Mouse (Mus musculus) layer of hippocampus, adult 11-12 months (tissue): ENCODE results near the gene Acaa1b.

Source experiments
- DNase-seq: peaks from one replicate; pipeline ENCODE4 v3.0.0; 2022; ENCODE audit warnings: low spot score

Gene Acaa1b

DNA sequence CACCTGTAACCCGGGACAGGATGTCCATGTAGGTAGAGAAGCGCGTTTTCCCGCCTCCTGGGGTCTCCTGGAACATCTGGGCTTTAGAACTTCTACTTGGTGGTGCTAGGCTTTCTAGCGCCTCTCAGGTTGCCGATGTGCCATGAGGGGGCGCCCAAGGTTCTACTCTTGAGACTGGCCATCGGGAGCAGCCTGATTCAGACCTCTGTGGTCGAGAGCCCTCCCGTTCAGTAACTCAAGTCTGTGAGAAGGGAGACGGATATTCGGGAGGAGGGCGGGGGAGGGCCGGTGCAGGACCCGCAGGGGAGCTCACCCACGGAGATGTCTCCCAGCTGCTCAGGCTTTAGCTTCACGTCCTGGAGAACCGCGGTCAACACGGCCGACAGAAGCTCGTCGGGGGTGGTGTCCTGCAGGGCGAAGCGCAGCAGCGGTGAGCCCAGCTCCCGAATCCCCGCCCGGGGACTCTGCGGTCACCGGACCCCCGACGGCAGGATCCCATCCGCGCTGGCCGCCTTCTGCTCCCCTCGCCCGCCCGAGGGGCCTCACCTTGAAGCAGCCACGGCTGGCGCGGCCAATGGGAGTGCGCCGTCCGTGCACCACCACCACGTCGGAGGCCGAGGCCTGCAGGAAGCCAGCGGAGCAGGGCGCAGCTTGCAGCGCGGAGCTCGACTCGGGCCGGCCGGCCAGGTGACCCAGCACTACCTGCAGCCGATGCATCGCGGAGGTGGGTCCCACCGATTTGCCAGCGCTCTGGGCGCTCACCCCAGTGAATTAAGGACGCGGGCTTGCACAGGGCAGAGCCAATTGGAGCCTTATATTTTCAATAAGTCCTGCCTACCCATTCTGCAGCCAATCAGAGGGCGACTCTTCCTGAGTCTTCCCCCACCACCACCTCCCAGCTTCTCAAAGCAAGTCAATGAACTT, at the start of gene Acaa1b:
Gene Acaa1b, minus strand, starts transcription at position 816 of the 924 bp plus-strand sequence.
- DNase-seq, result peak; percentile 74

- DNase-seq, result no peak
Observed at GRCm38 (mm10) chr9:119206666-119207065, 49.8 kb upstream of the Acaa1b start.

GRCm38 (mm10) chr9:119205756-119206155, 48.9 kb upstream of the Acaa1b start:
- no peak for DNase-seq

DNA sequence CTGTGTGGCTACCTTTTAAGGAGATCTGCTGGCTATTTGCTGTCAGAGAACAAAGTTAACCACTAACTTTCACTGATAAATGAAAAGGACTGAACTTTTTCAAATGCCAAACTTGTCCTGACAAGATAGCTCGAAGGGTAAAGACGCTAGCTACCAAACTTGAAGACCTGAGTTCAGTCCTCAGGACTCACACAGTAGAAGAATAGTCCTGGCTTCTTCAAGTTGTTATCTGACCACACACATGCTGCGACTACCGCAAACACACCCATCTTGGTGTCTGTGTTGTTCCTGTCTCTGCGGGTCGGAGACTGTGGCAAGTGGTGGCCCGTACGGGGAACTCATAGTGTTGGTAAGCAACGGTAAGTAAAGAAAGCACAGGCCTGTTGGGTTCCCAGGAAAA, 46.7 kb upstream of the Acaa1b start:
- no peak for DNase-seq

- no peak for DNase-seq
Observed at GRCm38 (mm10) chr9:119201653-119202052, 44.8 kb upstream of the Acaa1b start.

- DNase-seq, result no peak
Observed at GRCm38 (mm10) chr9:119199151-119199861, 42.4 kb upstream of the Acaa1b start.

DNA sequence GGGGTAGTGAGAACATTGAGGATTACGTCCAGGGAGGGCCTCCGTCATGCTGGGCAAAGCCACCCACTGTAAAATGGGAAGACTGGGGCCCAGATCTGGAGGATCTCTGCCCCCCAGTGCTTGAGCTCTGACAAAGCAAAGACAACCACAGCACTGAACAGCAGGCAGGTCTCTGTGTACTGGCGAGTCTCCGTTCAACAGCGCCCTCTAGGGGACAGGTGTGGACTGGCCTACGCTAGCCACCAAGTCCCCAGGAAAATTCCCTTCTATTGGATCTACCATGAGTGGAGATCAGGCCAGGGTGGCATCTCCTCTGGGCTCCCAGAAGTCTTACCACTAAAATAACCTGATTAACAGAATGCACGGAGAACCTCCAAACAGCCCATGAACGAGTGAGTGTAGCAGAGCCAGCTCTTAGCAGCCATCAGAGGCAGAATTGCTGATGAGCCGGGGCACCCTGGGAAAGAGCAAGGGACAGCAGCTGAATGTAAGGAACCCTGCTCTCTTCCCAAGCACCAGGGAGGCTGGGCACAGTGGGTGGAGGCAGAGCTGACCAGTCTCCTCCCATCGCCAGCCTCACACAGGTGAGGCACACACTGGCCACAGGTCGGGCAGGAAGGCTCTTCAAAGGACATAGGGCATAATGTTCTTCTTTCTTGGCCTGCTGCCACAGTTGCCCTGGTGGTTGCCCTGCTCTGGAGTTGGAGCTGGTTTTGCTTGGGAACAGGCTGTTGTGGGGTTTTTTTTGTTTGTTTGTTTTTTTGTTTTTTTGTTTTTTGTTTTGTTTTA, 35.5 kb upstream of the Acaa1b start:
- DNase-seq, result no peak

- no peak for DNase-seq
Observed at GRCm38 (mm10) chr9:119181241-119181728, 24.4 kb upstream of the Acaa1b start.

GRCm38 (mm10) chr9:119179292-119179691, 22.4 kb upstream of the Acaa1b start:
- DNase-seq, result no peak

- DNase-seq, result no peak
Observed at GRCm38 (mm10) chr9:119167608-119168007, 10.7 kb upstream of the Acaa1b start.

DNA sequence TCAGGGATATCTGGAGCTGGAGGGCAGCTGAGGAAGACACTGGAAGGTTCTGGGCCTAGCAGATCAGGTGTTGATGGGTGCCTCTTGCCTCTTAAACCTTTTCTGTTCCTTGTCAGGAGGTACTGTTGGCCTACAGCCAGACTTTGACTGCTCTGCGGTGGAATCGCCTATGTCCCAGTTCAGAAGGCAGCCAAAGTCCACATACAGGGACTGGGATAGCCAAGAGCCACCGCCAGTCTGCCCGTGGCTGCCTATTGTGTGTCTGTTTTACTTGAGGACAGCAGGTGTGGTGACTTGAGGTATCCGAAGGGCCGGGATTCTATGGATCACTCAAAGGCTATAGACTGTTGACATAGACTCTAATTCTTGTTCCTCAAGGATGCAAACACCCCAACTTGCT, 8.7 kb upstream of the Acaa1b start:
- DNase-seq, result no peak

DNA sequence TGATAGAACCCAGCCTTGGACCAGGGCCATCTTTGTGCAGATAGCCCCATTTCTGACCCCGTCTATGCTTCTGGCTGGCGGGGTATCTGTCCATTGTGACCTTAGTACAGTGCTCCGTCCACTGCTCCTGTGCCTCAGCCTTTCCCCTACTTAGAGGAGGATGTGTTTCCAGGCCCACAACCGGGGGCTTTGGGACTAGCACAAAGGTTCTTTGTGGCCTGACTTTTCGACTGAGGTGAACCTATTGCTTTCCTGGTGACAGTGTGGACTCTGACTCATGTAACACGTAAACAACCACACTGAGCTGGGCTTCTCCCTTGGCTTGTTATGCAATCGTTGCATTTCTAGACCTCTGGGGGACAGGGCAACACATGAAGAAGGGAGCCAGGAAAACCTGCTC, 7.8 kb upstream of the Acaa1b start:
- no peak for DNase-seq

DNA sequence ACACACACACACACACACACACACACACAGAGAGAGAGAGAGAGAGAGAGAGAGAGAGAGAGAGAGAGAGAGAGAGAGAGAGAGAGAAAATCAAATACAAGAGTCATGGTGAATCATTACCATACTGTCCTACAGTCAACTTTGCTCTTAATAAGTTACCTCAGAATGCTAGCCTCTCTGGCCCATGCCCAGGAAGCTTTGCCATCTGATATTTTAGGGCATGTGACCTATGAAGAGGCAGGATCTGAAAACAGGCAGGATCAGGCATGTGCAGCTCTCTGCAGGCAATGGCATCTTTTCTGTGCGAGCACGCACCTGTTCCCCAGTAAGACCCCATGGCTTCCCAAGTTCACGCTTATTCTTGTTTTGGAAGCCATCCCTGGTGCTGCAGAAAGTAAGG, 3.8 kb upstream of the Acaa1b start:
- no peak for DNase-seq

- no peak for DNase-seq
Observed at GRCm38 (mm10) chr9:119158861-119159260, 2.0 kb upstream of the Acaa1b start, which contains the start of gene Gm47289. TSS of gene Gm47289 (plus strand) at chr9:119159161.

- DNase-seq, result no peak
Observed at GRCm38 (mm10) chr9:119155826-119156225, 1.1 kb downstream of the Acaa1b start.

- DNase-seq, result no peak
Observed at GRCm38 (mm10) chr9:119155416-119155815, 1.5 kb downstream of the Acaa1b start.

DNA sequence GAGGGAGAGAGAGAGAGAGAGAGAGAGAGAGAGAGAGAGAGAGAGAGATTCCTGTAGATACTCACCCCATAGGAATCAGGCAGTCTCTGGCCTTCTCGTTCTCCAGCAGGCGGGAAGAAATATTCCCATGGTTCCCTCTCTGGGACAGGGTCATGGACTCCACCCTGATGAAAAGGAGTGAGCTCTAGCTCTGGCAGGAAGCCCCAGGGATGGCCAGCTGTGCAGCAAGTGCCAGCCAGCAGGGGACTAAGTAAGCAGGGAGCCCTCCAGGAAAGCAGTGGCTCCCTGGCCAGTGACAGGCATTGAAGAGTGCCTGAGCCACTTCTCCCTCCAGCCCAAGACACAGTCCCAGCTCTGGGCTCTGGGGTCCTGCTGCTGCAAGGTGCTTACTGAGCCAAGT, 5.1 kb downstream of the Acaa1b start:
- no peak for DNase-seq

DNA sequence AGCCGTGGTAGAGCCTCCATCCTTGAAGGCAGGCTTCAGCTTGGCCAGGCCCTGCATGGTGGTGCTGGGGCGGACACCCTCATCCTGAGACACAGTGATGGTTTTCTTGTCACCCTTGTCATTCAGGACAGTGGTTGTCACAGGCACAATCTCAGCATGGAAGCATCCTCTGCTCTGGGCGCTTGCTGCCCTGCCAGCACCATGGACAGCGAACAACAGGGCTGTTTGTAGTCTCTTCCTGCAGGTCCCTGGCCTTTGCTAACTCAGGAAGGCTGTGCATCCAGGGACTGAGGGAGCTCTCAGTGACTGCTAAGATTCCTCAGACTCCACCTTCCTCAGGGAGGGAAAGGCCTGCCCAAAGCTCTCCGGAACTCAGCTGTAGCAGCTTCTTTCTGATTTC, 7.3 kb downstream of the Acaa1b start:
- DNase-seq, result no peak

DNA sequence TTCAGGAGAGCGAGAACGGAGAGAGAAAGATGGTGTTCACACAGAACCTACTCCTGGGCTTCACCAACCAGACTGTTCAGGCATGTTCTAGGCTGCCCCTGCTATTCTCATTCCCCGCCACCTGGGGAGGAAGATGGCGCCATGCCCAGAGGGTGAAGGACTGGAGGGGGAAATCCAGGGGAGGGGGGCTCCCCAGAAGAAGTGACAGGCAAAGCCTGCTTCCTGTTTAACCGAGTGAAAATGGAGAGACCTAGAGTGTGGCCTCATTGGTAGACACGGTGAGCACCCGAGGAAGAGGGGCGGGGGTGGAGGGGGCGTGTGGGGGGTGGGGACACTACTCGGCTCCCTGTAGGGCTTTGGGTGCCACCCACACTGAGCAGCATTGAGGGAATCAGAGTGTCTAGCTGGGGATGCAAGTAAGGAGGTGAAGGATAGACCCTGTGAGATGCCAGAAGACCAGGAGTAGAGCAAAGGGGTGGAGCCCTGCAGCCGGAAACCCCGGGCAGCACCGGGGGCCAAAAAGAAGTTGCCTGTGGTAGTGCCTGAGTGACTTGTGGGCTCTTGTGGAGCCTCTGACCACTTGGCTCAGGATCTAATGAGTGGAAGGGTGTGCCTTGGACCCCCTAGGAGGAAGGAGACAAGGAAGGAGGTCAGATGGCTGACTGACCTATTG, 10.7 kb downstream of the Acaa1b start:
- no peak for DNase-seq

- no peak for DNase-seq
Observed at GRCm38 (mm10) chr9:119145638-119146037, 11.3 kb downstream of the Acaa1b start.

DNA sequence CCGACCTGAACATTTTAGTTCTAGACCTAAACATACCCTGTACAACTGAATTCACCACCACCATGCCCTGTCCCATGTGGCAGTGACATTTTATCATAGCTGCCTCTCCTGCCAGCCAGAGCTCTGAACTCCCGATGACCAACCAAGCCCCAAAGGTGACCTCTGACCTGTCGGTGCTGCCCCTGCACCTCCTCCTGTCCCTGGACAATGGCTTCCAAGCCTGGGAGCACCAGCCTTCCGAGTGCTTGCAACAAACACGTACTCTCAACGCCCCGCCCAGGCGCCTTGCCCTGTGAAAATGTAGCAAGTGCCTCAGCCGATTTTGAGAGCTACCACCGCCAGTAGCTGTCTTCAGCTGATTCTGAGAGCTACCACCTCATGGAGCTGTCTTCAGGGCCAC, 11.8 kb downstream of the Acaa1b start:
- no peak for DNase-seq

DNA sequence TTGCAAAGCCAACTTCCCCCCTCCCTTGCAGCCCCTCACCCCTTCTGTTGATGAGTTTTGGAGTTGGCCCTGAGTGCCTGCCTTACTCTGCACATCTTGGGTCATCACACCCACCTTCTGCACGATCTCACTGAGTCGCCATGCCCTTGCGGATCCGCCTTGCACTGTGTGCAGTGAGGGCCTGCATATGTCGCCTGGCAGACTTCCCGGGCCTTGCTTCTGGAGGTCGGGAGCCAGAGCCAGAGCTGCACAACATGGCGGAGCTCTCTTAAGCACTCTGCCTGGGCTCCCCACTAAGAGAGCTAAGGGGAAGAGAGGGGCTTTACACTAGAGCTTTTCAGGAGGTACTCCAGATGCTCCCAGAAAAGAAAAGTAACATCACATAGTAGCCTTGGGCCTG, 12.2 kb downstream of the Acaa1b start:
- DNase-seq, result no peak
